Comparison of ENCODE assay signal across 30 mouse cellular contexts in the genomic region with DNA sequence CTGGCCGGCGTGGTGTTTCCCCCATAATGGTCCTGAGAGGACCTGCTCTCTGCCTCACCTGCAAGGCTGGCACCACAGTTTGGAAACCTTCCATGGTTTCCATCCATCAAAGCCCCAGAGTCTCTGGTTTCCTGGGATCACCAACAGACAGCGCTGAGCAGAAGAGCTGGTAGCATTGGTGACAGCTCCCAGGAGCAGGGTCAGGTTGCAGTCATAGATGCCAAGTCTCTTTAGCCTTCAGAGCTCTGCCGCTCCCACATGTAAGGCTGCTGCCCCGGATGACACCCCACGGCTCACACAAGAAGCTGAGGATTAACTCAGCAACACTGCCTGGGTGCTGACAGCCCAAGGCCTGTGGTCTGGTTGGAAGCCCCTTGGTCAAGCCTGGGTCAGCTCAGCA. TPM values are rescaled to one million over a fixed set of nuclear protein-coding genes. Genes with fewer than 3 reads are reported as not detected.
A peak's percentile ranks its signal among the peaks of the same experiment; 100 is the strongest.
DNase-seq lines count a peak whose midpoint lies in the region; ATAC-seq lines count a peak whose summit lies in the region.
"Had no signal": no experiment of that assay in that cellular context is flagged by ENCODE, and none has a peak within 500 bp of the region (broad histone marks: within the 10 kb centered on the region; RNA-seq: fewer than 3 reads in every experiment).

No protein-coding gene starts in this region.

- H3K4me1 ChIP-seq in embryonic facial prominence, embryonic 13.5 days: 0 out of 2 replicates have a peak, but pooled peaks cover 4% of the 10 kb centered on the region
- peaks cover 12% of the 10 kb centered on the region for H3K4me1 ChIP-seq in embryonic facial prominence, embryonic 10.5 days
- H3K4me1 ChIP-seq in heart, embryonic 10.5 days: peaks cover 62% of the 10 kb centered on the region
- peaks cover 71% of the 10 kb centered on the region for H3K4me1 ChIP-seq in heart, embryonic 16.5 days (ENCODE audit: control insufficient read depth, insufficient read depth, low read length)
- H3K4me1 ChIP-seq: liver, embryonic 13.5 days; megakaryocyte, embryonic 14.5 days; midbrain, embryonic 12.5 days; neural tube, embryonic 13.5 days had no signal

- 0 out of 2 replicates have a peak, but pooled peaks cover 3% of the 10 kb centered on the region for H3K9me3 ChIP-seq in embryonic facial prominence, embryonic 13.5 days
- no peaks in the 10 kb centered on the region for H3K9me3 ChIP-seq in embryonic facial prominence, embryonic 10.5 days
- H3K9me3 ChIP-seq in heart, embryonic 10.5 days: no peaks in the 10 kb centered on the region
- H3K9me3 ChIP-seq in heart, embryonic 16.5 days (replicated peaks; ENCODE audit: control insufficient read depth, low read length): no peaks in the 10 kb centered on the region; the same call in 1 of the 2 replicates
- H3K9me3 ChIP-seq: intestine, embryonic 15.5 days; limb, embryonic 10.5 days; limb, embryonic 15.5 days; liver, embryonic 13.5 days; midbrain, embryonic 12.5 days; neural tube, embryonic 13.5 days had no signal

- no peak overlapping the region for H3K4me3 ChIP-seq in embryonic facial prominence, embryonic 13.5 days
- no peak overlapping the region for H3K4me3 ChIP-seq in embryonic facial prominence, embryonic 10.5 days
- H3K4me3 ChIP-seq in heart, embryonic 10.5 days: peak overlapping the region; percentile 15; the same call in 1 of the 2 replicates
- H3K4me3 ChIP-seq in heart, embryonic 16.5 days (ENCODE audit: low read length): no peak overlapping the region
- H3K4me3 ChIP-seq: intestine, embryonic 15.5 days; limb, embryonic 10.5 days; limb, embryonic 15.5 days; liver, embryonic 13.5 days; megakaryocyte, embryonic 14.5 days; midbrain, embryonic 12.5 days; neural tube, embryonic 13.5 days had no signal

- no peak for ATAC-seq in embryonic facial prominence, embryonic 13.5 days (ENCODE audit: insufficient number of reproducible peaks, insufficient read depth, low FRiP score, low TSS enrichment, low read depth)
- 0 out of 2 replicates have a peak, but pooled peaks have one; percentile 16 for ATAC-seq in heart, embryonic 16.5 days (replicated peaks; ENCODE audit: extremely low read depth, insufficient read depth, low FRiP score)
- ATAC-seq: activated CD4-positive, CD25-positive, alpha-beta regulatory T cell, adult 4 months; forebrain, embryonic 14.5 days; hindbrain, postnatal 0 days; intestine, embryonic 15.5 days; lung, postnatal 0 days had no signal

- H3K36me3 ChIP-seq in embryonic facial prominence, embryonic 13.5 days: no peaks in the 10 kb centered on the region
- no peaks in the 10 kb centered on the region for H3K36me3 ChIP-seq in embryonic facial prominence, embryonic 10.5 days (replicated peaks)
- H3K36me3 ChIP-seq in heart, embryonic 10.5 days: peaks cover 62% of the 10 kb centered on the region
- H3K36me3 ChIP-seq in heart, embryonic 16.5 days (ENCODE audit: control insufficient read depth, insufficient read depth): peaks cover 18% of the 10 kb centered on the region
- H3K36me3 ChIP-seq: intestine, embryonic 15.5 days; limb, embryonic 10.5 days; limb, embryonic 15.5 days; liver, embryonic 13.5 days; midbrain, embryonic 12.5 days; neural tube, embryonic 13.5 days had no signal

- no peak for DNase-seq in embryonic facial prominence, embryonic 10.5 days (ENCODE audit: low spot score)
- no peak for DNase-seq in heart, embryonic 10.5 days (ENCODE audit: low spot score)
- no peak for DNase-seq in heart, adult 8-10 months (ENCODE audit: low spot score)
- DNase-seq in gastrocnemius, adult 8-10 months (ENCODE audit: low spot score in 2 of 2): peak; percentile 52 to 75
- DNase-seq in adrenal gland, adult 8-10 months: no peak
- DNase-seq in thymus, postnatal 4 days: no peak
- DNase-seq: adrenal gland, adult 2 months; cerebellum, adult 2 months; cerebellum, postnatal 25 days; kidney, adult 2 months; kidney, postnatal 4 days; liver, embryonic 13.5 days; lung, adult 18-20 months; lung, postnatal 4 days; right cerebral cortex, postnatal 4 days; thymus, adult 2 months; thymus, postnatal 36 days had no signal

- no peak overlapping the region for H3K27ac ChIP-seq in embryonic facial prominence, embryonic 13.5 days
- no peak overlapping the region; the same call in 1 of the 2 replicates for H3K27ac ChIP-seq in embryonic facial prominence, embryonic 10.5 days (replicated peaks)
- H3K27ac ChIP-seq in heart, embryonic 10.5 days: 0 out of 2 replicates have a peak overlapping the region, but pooled peaks have one; percentile 36
- peak overlapping the region; percentile 67 for H3K27ac ChIP-seq in heart, embryonic 16.5 days (ENCODE audit: low read length)
- H3K27ac ChIP-seq: hindbrain, postnatal 0 days; intestine, embryonic 15.5 days; limb, embryonic 10.5 days; limb, embryonic 15.5 days; liver, embryonic 13.5 days; midbrain, embryonic 12.5 days; neural tube, embryonic 13.5 days had no signal

- WGBS in embryonic facial prominence, embryonic 13.5 days: 79% methylated on average over 6 of the region's 6 CpGs
- 86% methylated on average over 6 of the region's 6 CpGs for WGBS in embryonic facial prominence, embryonic 10.5 days
- 68% methylated on average over 6 of the region's 6 CpGs for WGBS in heart, embryonic 10.5 days
- 53% methylated on average over 6 of the region's 6 CpGs for WGBS in heart, embryonic 16.5 days

- no peak overlapping the region for H3K4me2 ChIP-seq in embryonic facial prominence, embryonic 13.5 days
- H3K4me2 ChIP-seq in heart, embryonic 16.5 days (ENCODE audit: low read depth, low read length): peak overlapping the region; percentile 39
- H3K4me2 ChIP-seq: intestine, embryonic 15.5 days; limb, embryonic 15.5 days; liver, embryonic 13.5 days; midbrain, embryonic 12.5 days; neural tube, embryonic 13.5 days had no signal

- no peaks in the 10 kb centered on the region for H3K27me3 ChIP-seq in embryonic facial prominence, embryonic 13.5 days
- no peaks in the 10 kb centered on the region for H3K27me3 ChIP-seq in embryonic facial prominence, embryonic 10.5 days (replicated peaks; ENCODE audit: low read depth, poor library complexity, severe bottlenecking)
- H3K27me3 ChIP-seq in heart, embryonic 10.5 days (ENCODE audit: insufficient read depth, poor library complexity, severe bottlenecking): no peaks in the 10 kb centered on the region
- H3K27me3 ChIP-seq in heart, embryonic 16.5 days (ENCODE audit: control insufficient read depth, insufficient read depth, low read length): no peaks in the 10 kb centered on the region
- H3K27me3 ChIP-seq: intestine, embryonic 15.5 days; limb, embryonic 15.5 days; midbrain, embryonic 12.5 days; neural tube, embryonic 13.5 days had no signal

- 0 out of 2 replicates have a peak overlapping the region, but pooled peaks have one; percentile 16 for H3K9ac ChIP-seq in embryonic facial prominence, embryonic 13.5 days
- peak overlapping the region; percentile 53; the same call in 1 of the 2 replicates for H3K9ac ChIP-seq in heart, embryonic 16.5 days (ENCODE audit: low read length)
- H3K9ac ChIP-seq: intestine, embryonic 15.5 days; limb, embryonic 15.5 days; liver, embryonic 13.5 days; midbrain, embryonic 12.5 days; neural tube, embryonic 13.5 days had no signal

RNA-seq across cellular contexts. Expression of a gene that starts 12.7 kb away (rescaled TPM):
- polyA plus RNA-seq in embryonic facial prominence, embryonic 13.5 days (2015; fragmentation: Nextera tagmentation; extraction: Ambion mirVana): 0.45 and 0.72 TPM in 2 replicates
- polyA plus RNA-seq in embryonic facial prominence, embryonic 10.5 days (2016; fragmentation: Nextera tagmentation; extraction: Ambion mirVana): 0.52 and 0.83 TPM in 2 replicates
- polyA plus RNA-seq in heart, embryonic 10.5 days (2016; fragmentation: Nextera tagmentation; extraction: Ambion mirVana): 32.5 and 43.7 TPM in 2 replicates
- 100 to 1,000 TPM; 423 to 464 (median 433) TPM for total RNA-seq in heart, adult 8-10 months (2022)
- total RNA-seq in gastrocnemius, adult 8-10 months (2022): 100 to 1,000 TPM; 459 to 572 (median 513) TPM
- polyA plus RNA-seq in heart, embryonic 16.5 days (2015; fragmentation: Nextera tagmentation; extraction: Ambion mirVana): 38.5 and 43.2 TPM in 2 replicates
- 1 to 10 TPM; 3.7 to 7.1 (median 5.7) TPM for total RNA-seq in adrenal gland, adult 8-10 months (2022)
- total RNA-seq: CH12.LX had no signal
- polyA plus RNA-seq: activated CD4-positive, CD25-positive, alpha-beta regulatory T cell, adult 4 months had no signal

RNA-seq across cellular contexts. Expression of a gene that starts 39.4 kb away (rescaled TPM):
- polyA plus RNA-seq in embryonic facial prominence, embryonic 13.5 days (2015; fragmentation: Nextera tagmentation; extraction: Ambion mirVana): 92.1 and 99.5 TPM in 2 replicates
- 94.0 and 99.5 TPM in 2 replicates for polyA plus RNA-seq in embryonic facial prominence, embryonic 10.5 days (2016; fragmentation: Nextera tagmentation; extraction: Ambion mirVana)
- 65.0 and 74.3 TPM in 2 replicates for polyA plus RNA-seq in heart, embryonic 10.5 days (2016; fragmentation: Nextera tagmentation; extraction: Ambion mirVana)
- 10 to 100 TPM; 19.4 to 21.8 (median 20.3) TPM for total RNA-seq in heart, adult 8-10 months (2022)
- 10 to 100 TPM; 30.7 to 34.5 (median 32.9) TPM for total RNA-seq in gastrocnemius, adult 8-10 months (2022)
- polyA plus RNA-seq in heart, embryonic 16.5 days (2015; fragmentation: Nextera tagmentation; extraction: Ambion mirVana): 57.1 and 63.8 TPM in 2 replicates
- 10 to 100 TPM; 33.2 to 39.2 (median 38.5) TPM for total RNA-seq in adrenal gland, adult 8-10 months (2022)

RNA-seq across cellular contexts. Expression of a gene that starts 53.1 kb away (rescaled TPM):
- 1.9 and 2.8 TPM in 2 replicates for polyA plus RNA-seq in embryonic facial prominence, embryonic 13.5 days (2015; fragmentation: Nextera tagmentation; extraction: Ambion mirVana)
- polyA plus RNA-seq in embryonic facial prominence, embryonic 10.5 days (2016; fragmentation: Nextera tagmentation; extraction: Ambion mirVana): 7.6 and 9.1 TPM in 2 replicates
- 0.21 and 1.1 TPM in 2 replicates for polyA plus RNA-seq in heart, embryonic 10.5 days (2016; fragmentation: Nextera tagmentation; extraction: Ambion mirVana)
- not detected for total RNA-seq in heart, adult 8-10 months (2022)
- under 1 TPM in 1 of 4 experiments, not detected in 3; 0.13 TPM for total RNA-seq in gastrocnemius, adult 8-10 months (2022)
- 0.18 and 0.36 TPM in 2 replicates for polyA plus RNA-seq in heart, embryonic 16.5 days (2015; fragmentation: Nextera tagmentation; extraction: Ambion mirVana)
- total RNA-seq in adrenal gland, adult 8-10 months (2022): 1 to 10 TPM; 4.7 to 5.8 (median 4.8) TPM
- total RNA-seq: CH12.LX had no signal
- polyA plus RNA-seq: activated CD4-positive, CD25-positive, alpha-beta regulatory T cell, adult 4 months had no signal

Comparison
In these comparisons a context has a peak if more than half of its experiments do, and no peak if none do; other contexts are left out.
1. H3K27ac ChIP-seq: peak in heart, embryonic 10.5 days (single experiment) and heart, embryonic 16.5 days (single experiment); none in embryonic facial prominence, embryonic 13.5 days (single experiment) and embryonic facial prominence, embryonic 10.5 days (single experiment).
2. DNase-seq: peak in gastrocnemius, adult 8-10 months (2 of 2); none in embryonic facial prominence, embryonic 10.5 days (single experiment), heart, embryonic 10.5 days (single experiment), heart, adult 8-10 months (single experiment), adrenal gland, adult 8-10 months (single experiment) and thymus, postnatal 4 days (single experiment).
3. RNA of a gene that starts 12.7 kb away (polyA plus RNA-seq): 38.5 to 43.2 TPM in heart, embryonic 16.5 days and 32.5 to 43.7 TPM in heart, embryonic 10.5 days; 0.45 to 0.72 TPM in embryonic facial prominence, embryonic 13.5 days and 0.52 to 0.83 TPM in embryonic facial prominence, embryonic 10.5 days; every median in the first group is over 10 times any median in the second.